Mouse (Mus musculus): ENCODE measurements around the gene Kctd12. TPM values are rescaled to one million over a fixed set of nuclear protein-coding genes. Genes with fewer than 3 reads are reported as not detected.

Kctd12 gene
- total RNA-seq (2014; rRNA removed; ENCODE audit: low replicate concordance): 28.2 and 32.3 TPM in 2 replicates
- 4.6 and 6.4 TPM in 2 replicates for polyA plus RNA-seq (2015; fragmentation: Nextera tagmentation; extraction: Ambion mirVana)

- 1% methylated on average over 43 of the region's 66 CpGs for whole genome bisulfite sequencing
- H3K27ac ChIP-seq (ENCODE audit: low read depth): peak within 1 kb of the TSS; percentile 89
- TF ChIP-seq EP300 (IDR thresholded peaks at IDR 0.05; ENCODE audit: low read depth) (no peak), CTCF (IDR thresholded peaks at IDR 0.05; ENCODE audit: low read depth) (peak; percentile 59)
- no peaks in the 10 kb centered on the region for H3K9me3 ChIP-seq (replicated peaks; ENCODE audit: control insufficient read depth, low read length)
- no peaks in the 10 kb centered on the region for H3K36me3 ChIP-seq (replicated peaks; ENCODE audit: control insufficient read depth, insufficient read depth, low read length)
- peak within 1 kb of the TSS; percentile 96 for H3K4me2 ChIP-seq (ENCODE audit: low read depth, low read length)
- ATAC-seq (ENCODE audit: insufficient read depth, low read depth) (peak; percentile 92), DNase-seq (ENCODE audit: low spot score) (peak; percentile 86)
- no peaks in the 10 kb centered on the region for H3K27me3 ChIP-seq (ENCODE audit: control insufficient read depth, insufficient read depth, low read length)
- peak within 1 kb of the TSS; percentile 59 for H3K4me3 ChIP-seq (ENCODE audit: low read depth, low read length)
- H3K4me1 ChIP-seq (ENCODE audit: control insufficient read depth, insufficient read depth): peaks cover 4% of the 10 kb centered on the region; the same call in 1 of the 2 replicates
- H3K9ac ChIP-seq (replicated peaks; ENCODE audit: low read depth, low read length): peak within 1 kb of the TSS; percentile 67
Measured at GRCm38 (mm10) chr14:102982627-102983540, at the start of gene Kctd12. TSS of gene Kctd12 (minus strand) at chr14:102982637.

- TF ChIP-seq EP300 (IDR thresholded peaks at IDR 0.05; ENCODE audit: low read depth) (no peak), CTCF (IDR thresholded peaks at IDR 0.05; ENCODE audit: low read depth) (no peak)
Measured at GRCm38 (mm10) chr14:103029203-103029602, 46.8 kb upstream of the Kctd12 start.

GRCm38 (mm10) chr14:103020046-103020445, 37.6 kb upstream of the Kctd12 start:
- ATAC-seq (ENCODE audit: insufficient read depth, low read depth): no peak
- no peaks in the 10 kb centered on the region for H3K27me3 ChIP-seq (ENCODE audit: control insufficient read depth, insufficient read depth, low read length)
- H3K27ac ChIP-seq (ENCODE audit: low read depth): no peak overlapping the region
- no peaks in the 10 kb centered on the region for H3K36me3 ChIP-seq (replicated peaks; ENCODE audit: control insufficient read depth, insufficient read depth, low read length)
- H3K4me3 ChIP-seq (ENCODE audit: low read depth, low read length): no peak overlapping the region
- no peak overlapping the region for H3K9ac ChIP-seq (replicated peaks; ENCODE audit: low read depth, low read length)
- TF ChIP-seq EP300 (IDR thresholded peaks at IDR 0.05; ENCODE audit: low read depth): no peak
- TF ChIP-seq CTCF (IDR thresholded peaks at IDR 0.05; ENCODE audit: low read depth): no peak
- no peak overlapping the region for H3K4me2 ChIP-seq (ENCODE audit: low read depth, low read length)
- WGBS: 17% methylated on average over 2 of the region's 2 CpGs
- H3K9me3 ChIP-seq (replicated peaks; ENCODE audit: control insufficient read depth, low read length): no peaks in the 10 kb centered on the region
- H3K4me1 ChIP-seq (ENCODE audit: control insufficient read depth, insufficient read depth): no peaks in the 10 kb centered on the region
- DNase-seq (ENCODE audit: low spot score): no peak

More at GRCm38 (mm10) chr14:103029203-103029602, 46.8 kb upstream of the Kctd12 start:
- H3K4me3 ChIP-seq (ENCODE audit: low read depth, low read length): no peak overlapping the region
- no peaks in the 10 kb centered on the region for H3K9me3 ChIP-seq (replicated peaks; ENCODE audit: control insufficient read depth, low read length)
- WGBS: 68% methylated on average over 2 of the region's 2 CpGs
- H3K27ac ChIP-seq (ENCODE audit: low read depth): no peak overlapping the region
- DNase-seq (ENCODE audit: low spot score) (no peak), ATAC-seq (ENCODE audit: insufficient read depth, low read depth) (no peak)
- H3K27me3 ChIP-seq (ENCODE audit: control insufficient read depth, insufficient read depth, low read length): no peaks in the 10 kb centered on the region
- no peaks in the 10 kb centered on the region for H3K4me1 ChIP-seq (ENCODE audit: control insufficient read depth, insufficient read depth)
- no peak overlapping the region for H3K4me2 ChIP-seq (ENCODE audit: low read depth, low read length)
- H3K9ac ChIP-seq (replicated peaks; ENCODE audit: low read depth, low read length): no peak overlapping the region
- H3K36me3 ChIP-seq (replicated peaks; ENCODE audit: control insufficient read depth, insufficient read depth, low read length): no peaks in the 10 kb centered on the region

GRCm38 (mm10) chr14:103017009-103017408, 34.6 kb upstream of the Kctd12 start:
- no peak overlapping the region for H3K4me3 ChIP-seq (ENCODE audit: low read depth, low read length)
- H3K9ac ChIP-seq (replicated peaks; ENCODE audit: low read depth, low read length): no peak overlapping the region
- TF ChIP-seq EP300 (IDR thresholded peaks at IDR 0.05; ENCODE audit: low read depth) (no peak), CTCF (IDR thresholded peaks at IDR 0.05; ENCODE audit: low read depth) (no peak)
- no peak overlapping the region for H3K27ac ChIP-seq (ENCODE audit: low read depth)
- ATAC-seq (ENCODE audit: insufficient read depth, low read depth) (no peak), DNase-seq (ENCODE audit: low spot score) (no peak)
- WGBS: 48% methylated on average over 5 of the region's 5 CpGs
- H3K27me3 ChIP-seq (ENCODE audit: control insufficient read depth, insufficient read depth, low read length): no peaks in the 10 kb centered on the region
- H3K4me2 ChIP-seq (ENCODE audit: low read depth, low read length): no peak overlapping the region
- no peaks in the 10 kb centered on the region for H3K4me1 ChIP-seq (ENCODE audit: control insufficient read depth, insufficient read depth)
- H3K36me3 ChIP-seq (replicated peaks; ENCODE audit: control insufficient read depth, insufficient read depth, low read length): no peaks in the 10 kb centered on the region
- no peaks in the 10 kb centered on the region for H3K9me3 ChIP-seq (replicated peaks; ENCODE audit: control insufficient read depth, low read length)

GRCm38 (mm10) chr14:103012563-103013150, 30.2 kb upstream of the Kctd12 start:
- ATAC-seq (ENCODE audit: insufficient read depth, low read depth) (peak; percentile 91), DNase-seq (ENCODE audit: low spot score) (peak; percentile 70)

More at GRCm38 (mm10) chr14:103012563-103013150, 30.2 kb upstream of the Kctd12 start:
- Histone ChIP-seq H3K36me3 (replicated peaks; ENCODE audit: control insufficient read depth, insufficient read depth, low read length) (no peaks in the 10 kb centered on the region), H3K9me3 (replicated peaks; ENCODE audit: control insufficient read depth, low read length) (no peaks in the 10 kb centered on the region), H3K4me1 (ENCODE audit: control insufficient read depth, insufficient read depth) (no peaks in the 10 kb centered on the region), H3K4me2 (ENCODE audit: low read depth, low read length) (no peak overlapping the region), H3K4me3 (ENCODE audit: low read depth, low read length) (no peak overlapping the region), H3K9ac (replicated peaks; ENCODE audit: low read depth, low read length) (no peak overlapping the region), H3K27me3 (ENCODE audit: control insufficient read depth, insufficient read depth, low read length) (no peaks in the 10 kb centered on the region), H3K27ac (ENCODE audit: low read depth) (0 out of 2 replicates have a peak overlapping the region, but pooled peaks have one; percentile 11)
- TF ChIP-seq CTCF (IDR thresholded peaks at IDR 0.05; ENCODE audit: low read depth) (peak; percentile 82), EP300 (IDR thresholded peaks at IDR 0.05; ENCODE audit: low read depth) (no peak)
- WGBS: 25% methylated on average over 4 of the region's 4 CpGs

All from heart, postnatal 0 days (tissue).